Mouse (Mus musculus) right cerebral cortex, postnatal 4 days (tissue): ENCODE results near the gene Elobl.

ENCODE experiments used
- DNase-seq: peaks from one replicate; pipeline ENCODE4 v3.0.0-alpha.2; 2022

The Elobl gene

GRCm38 (mm10) chr11:88933030-88933429 lies 33.7 kb downstream of the Elobl start:
- no peak for DNase-seq

GRCm38 (mm10) chr11:88931692-88932530 lies 34.8 kb downstream of the Elobl start:
- DNase-seq = no peak

- no peak for DNase-seq
These were observed 40.2 kb downstream of the Elobl start for GRCm38 (mm10) chr11:88926566-88926965.
